Mouse (Mus musculus) C2C12 (cell line): ENCODE measurements around the gene Nomo1.

Source experiments
- CEBPB ChIP-seq: IDR thresholded peaks from one replicate; pipeline ENCODE4 v1.6.1; 2011; ENCODE audit warnings: low read depth, mild to moderate bottlenecking, control low read depth, moderate library complexity
- CTCF ChIP-seq: IDR thresholded peaks from one replicate; pipeline ENCODE4 v1.5.1; 2011; ENCODE audit not compliant: control insufficient read depth, insufficient read depth, insufficient read length
- MAX ChIP-seq: IDR thresholded peaks from one replicate; pipeline ENCODE4 v1.6.1; 2011; ENCODE audit warnings: mild to moderate bottlenecking, control low read depth
- MYOD1 ChIP-seq: IDR thresholded peaks from one replicate; pipeline ENCODE4 v1.6.1; 2011; ENCODE audit warnings: low read depth; ENCODE audit not compliant: control insufficient read depth, insufficient read length
- MYOG ChIP-seq: IDR thresholded peaks from one replicate; pipeline ENCODE4 v1.6.1; 2011; ENCODE audit not compliant: control insufficient read depth, insufficient read length; ENCODE audit errors: extremely low read depth

GRCm38 (mm10) chr7:46113435-46113834, 79.9 kb downstream of the Nomo1 start:
- TF ChIP-seq MAX (no peak), CTCF (no peak), CEBPB (no peak), MYOG (no peak), MYOD1 (no peak)
